Mouse (Mus musculus) kidney, embryonic 16.5 days (tissue): ENCODE data around the gene Slc17a5. TPM values are rescaled to one million over a fixed set of nuclear protein-coding genes. Genes with fewer than 3 reads are reported as not detected.
A peak's percentile ranks its signal among the peaks of the same experiment; 100 is the strongest.
"Not testable (repeated sequence)": the region's sequence is repeated elsewhere in the genome, so short reads cannot be mapped to it uniquely, and the experiment has no call there.

Source experiments
- ATAC-seq: fragments of 200-750 bp; cut with Nextera tagmentation; 2 replicates; pipeline ENCODE4 v1.8.0; 2017; ENCODE audit warnings: moderate TSS enrichment; ENCODE audit not compliant: low FRiP score, low TSS enrichment
- H3K27ac ChIP-seq: fragments of 300-500 bp; sonication (generic); 2 replicates; pipeline ENCODE4 v1.5.1; 2014; ENCODE audit warnings: low read length
- H3K27me3 ChIP-seq: fragments of 300-500 bp; sonication (generic); 2 replicates; pipeline ENCODE4 v1.6.1; 2014; ENCODE audit warnings: low read length, control low read depth, mixed read lengths; ENCODE audit not compliant: insufficient read depth
- H3K36me3 ChIP-seq: fragments of 300-500 bp; sonication (generic); 2 replicates; pipeline ENCODE4 v1.6.1; 2014; ENCODE audit warnings: low read length, control low read depth, mixed read lengths; ENCODE audit not compliant: insufficient read depth
- H3K4me1 ChIP-seq: fragments of 300-500 bp; sonication (generic); 2 replicates; pipeline ENCODE4 v1.6.1; 2014; ENCODE audit warnings: low read length, control low read depth, mixed read lengths; ENCODE audit not compliant: insufficient read depth
- H3K4me2 ChIP-seq: fragments of 300-500 bp; sonication (generic); replicated peaks from 2 replicates; pipeline ENCODE4 v1.6.1; 2014; ENCODE audit warnings: low read depth, low read length
- H3K4me3 ChIP-seq: fragments of 300-500 bp; sonication (generic); 2 replicates; pipeline ENCODE4 v1.5.1; 2014; ENCODE audit warnings: mild to moderate bottlenecking, low read length
- H3K9ac ChIP-seq: fragments of 300-500 bp; sonication (generic); replicated peaks from 2 replicates; pipeline ENCODE4 v1.6.1; 2014; ENCODE audit warnings: low read length
- H3K9me3 ChIP-seq: fragments of 300-500 bp; sonication (generic); 2 replicates; pipeline ENCODE4 v1.6.1; 2016; ENCODE audit warnings: low read length, control low read depth
- WGBS: fragments of 180-500 bp; shearing (Covaris S2); extraction: QIAGEN DNeasy Blood & Tissue Kit; methylation state at CpG from one replicate; pipeline ENCODE4 v1.1.7; 2014; 5-methylcytosine and 5-hydroxymethylcytosine counted together
- polyA plus RNA-seq: library from polyadenylated mRNA; unstranded; fragments of >200 nt; fragmentation: Nextera tagmentation; extraction: Ambion mirVana; gene quantifications from 2 replicates; pipeline ENCODE4 v1.2.1, GENCODE M21; 2015

The Slc17a5 gene
- polyA plus RNA-seq, 1 experiment from 2014 or later, result 18.9 TPM

GRCm38 (mm10) chr9:78525451-78526135 is 62.2 kb downstream of the Slc17a5 start:
- no peak overlapping the region for H3K9ac ChIP-seq
- peaks cover 11% of the 10 kb centered on the region for H3K4me1 ChIP-seq
- H3K9me3 ChIP-seq, result no peaks in the 10 kb centered on the region
- H3K4me2 ChIP-seq, result no peak overlapping the region
- no peak overlapping the region for H3K4me3 ChIP-seq
- H3K36me3 ChIP-seq, result no peaks in the 10 kb centered on the region
- WGBS, result 96% methylated on average over 17 of the region's 17 CpGs
- no peak for ATAC-seq
- H3K27me3 ChIP-seq, result no peaks in the 10 kb centered on the region
- no peak overlapping the region for H3K27ac ChIP-seq

DNA sequence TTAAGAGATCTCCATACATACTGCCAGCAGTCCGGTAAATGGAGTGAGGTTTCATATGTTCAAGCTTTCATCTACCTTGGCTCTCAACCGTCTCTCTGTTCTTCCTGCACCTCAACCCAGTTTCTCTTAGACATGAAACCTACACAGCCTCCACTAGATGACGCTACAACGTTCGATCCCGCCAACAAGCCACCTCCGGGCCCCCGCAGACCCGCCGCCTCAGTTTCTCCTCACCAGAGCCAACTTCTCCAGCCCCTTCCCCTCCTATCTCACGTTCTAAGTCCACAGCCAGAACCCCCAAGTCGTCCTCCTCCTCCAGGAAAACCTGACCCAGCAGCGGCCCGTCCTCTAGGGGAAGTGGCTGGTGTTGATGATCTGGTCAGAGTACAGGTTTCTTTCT is 66.2 kb downstream of the Slc17a5 start:
- Histone ChIP-seq H3K4me3 (peak overlapping the region; percentile 56), H3K27me3 (no peaks in the 10 kb centered on the region), H3K4me2 (peak overlapping the region; percentile 98), H3K9me3 (no peaks in the 10 kb centered on the region), H3K36me3 (no peaks in the 10 kb centered on the region), H3K9ac (peak overlapping the region; percentile 73; the same call in 1 of the 2 replicates), H3K27ac (no peak overlapping the region; the same call in 1 of the 2 replicates), H3K4me1 (peaks cover 15% of the 10 kb centered on the region)
- 35% methylated on average over 14 of the region's 14 CpGs for WGBS
- peak; percentile 1; the same call in 1 of the 2 replicates for ATAC-seq

DNA sequence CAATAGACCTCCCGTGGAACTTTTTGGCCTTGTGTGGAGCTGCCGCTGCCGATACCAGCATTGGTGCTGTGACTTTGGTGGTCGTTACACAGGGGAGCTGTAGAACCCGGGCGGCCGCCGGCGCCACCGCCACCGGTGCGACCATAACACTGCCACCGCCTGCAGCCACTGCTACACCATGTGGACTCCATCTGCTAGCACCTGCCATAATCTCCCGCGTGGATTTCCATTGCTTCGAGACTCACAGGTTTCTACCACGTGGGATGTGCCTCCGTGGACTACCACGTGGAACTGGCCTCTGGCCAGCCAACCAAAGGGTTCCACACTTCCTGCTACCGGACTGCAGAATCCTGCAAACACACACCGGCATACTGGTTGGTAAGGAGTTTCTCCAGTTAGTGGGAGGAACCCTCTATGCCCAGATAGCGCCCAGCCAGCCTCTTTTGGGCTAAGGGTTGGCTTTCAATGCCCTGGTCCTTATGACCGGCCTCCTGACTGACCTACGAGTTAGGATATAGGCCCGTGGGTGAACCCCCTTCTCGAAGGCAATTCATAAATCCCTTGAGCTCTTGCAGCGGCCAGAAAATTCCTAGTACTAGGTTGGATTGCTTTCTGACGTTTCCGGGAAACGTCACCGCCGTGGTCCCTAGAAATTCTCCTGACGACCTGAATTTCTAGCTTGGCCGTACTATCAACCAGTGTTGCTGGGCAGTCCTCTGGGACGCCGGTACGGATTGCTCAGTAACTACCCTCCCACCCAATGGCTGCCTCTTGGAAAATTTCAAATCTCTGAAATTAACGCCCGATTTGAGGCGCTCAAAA is 66.8 kb downstream of the Slc17a5 start:
- peak overlapping the region; percentile 98 for H3K4me2 ChIP-seq
- ATAC-seq, result peak; percentile 78
- 2% methylated on average over 40 of the region's 40 CpGs for WGBS
- H3K27me3 ChIP-seq, result no peaks in the 10 kb centered on the region
- peak overlapping the region; percentile 73 for H3K9ac ChIP-seq
- H3K4me3 ChIP-seq, result peak overlapping the region; percentile 56
- peaks cover 15% of the 10 kb centered on the region for H3K4me1 ChIP-seq
- H3K27ac ChIP-seq, result peak overlapping the region; percentile 70
- no peaks in the 10 kb centered on the region for H3K9me3 ChIP-seq
- no peaks in the 10 kb centered on the region for H3K36me3 ChIP-seq

DNA sequence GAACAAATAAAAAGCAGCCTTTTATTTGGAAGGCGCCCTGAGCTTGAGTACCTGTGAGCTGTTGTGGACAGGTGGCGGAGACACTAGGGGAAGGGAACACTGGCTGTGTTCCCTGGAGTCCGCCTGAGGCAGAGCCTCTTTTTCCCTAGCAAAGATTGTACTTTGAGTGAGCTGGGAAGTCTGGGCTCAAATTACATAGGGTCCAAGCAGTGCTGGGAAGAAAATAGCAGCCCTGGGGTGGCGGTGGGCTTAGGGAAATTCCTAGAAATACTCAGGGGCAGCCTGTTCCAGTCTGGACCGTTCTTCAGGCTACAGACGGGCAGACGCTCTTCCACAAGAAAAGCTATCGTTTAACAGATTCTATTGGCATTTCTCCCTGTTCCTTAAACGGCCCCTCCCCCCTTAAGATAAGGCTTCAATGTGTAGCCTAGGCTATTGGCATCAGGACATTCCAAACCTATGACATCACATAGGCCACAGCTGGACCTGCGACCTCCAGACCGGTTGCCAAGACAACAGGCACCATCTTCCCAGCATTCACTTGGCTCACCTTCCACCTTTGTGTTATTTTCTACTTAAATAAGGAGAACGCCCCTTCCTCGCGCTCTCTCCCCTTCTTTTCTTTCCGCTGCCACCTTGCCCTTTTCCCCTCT is 67.6 kb downstream of the Slc17a5 start:
- no peaks in the 10 kb centered on the region for H3K9me3 ChIP-seq
- peak overlapping the region; percentile 73 for H3K9ac ChIP-seq
- H3K27ac ChIP-seq, result peak overlapping the region; percentile 70
- peak overlapping the region; percentile 98 for H3K4me2 ChIP-seq
- H3K4me3 ChIP-seq, result peak overlapping the region; percentile 56
- ATAC-seq, result peak; percentile 89
- WGBS, result 5% methylated on average over 15 of the region's 15 CpGs
- H3K27me3 ChIP-seq, result no peaks in the 10 kb centered on the region
- H3K4me1 ChIP-seq, result peaks cover 15% of the 10 kb centered on the region
- no peaks in the 10 kb centered on the region for H3K36me3 ChIP-seq

DNA sequence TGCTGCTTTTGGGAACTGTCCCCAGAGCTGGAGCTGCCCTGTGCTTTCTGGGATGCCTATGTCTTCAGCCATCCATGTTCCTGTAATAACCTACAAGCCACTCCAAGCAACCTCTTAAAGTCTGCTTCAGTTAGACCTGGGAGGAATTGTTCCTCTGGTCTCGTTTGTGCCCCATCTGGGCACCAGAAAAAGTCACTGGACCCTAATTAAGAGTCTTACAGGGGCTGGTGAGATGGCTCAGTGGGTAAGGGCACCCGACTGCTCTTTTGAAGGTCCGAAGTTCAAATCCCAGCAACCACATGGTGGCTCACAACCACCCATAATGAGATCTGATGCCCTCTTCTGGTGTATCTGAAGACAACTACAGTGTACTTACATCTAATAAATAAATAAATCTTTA is 70.6 kb downstream of the Slc17a5 start:
- H3K27me3 ChIP-seq, ATAC-seq, H3K4me2 ChIP-seq, H3K27ac ChIP-seq, H3K4me3 ChIP-seq, H3K9ac ChIP-seq, H3K36me3 ChIP-seq, H3K9me3 ChIP-seq: not testable (repeated sequence)
- 72% methylated on average over 3 of the region's 3 CpGs for WGBS
- H3K4me1 ChIP-seq, result peaks cover 15% of the 10 kb centered on the region

- Histone ChIP-seq H3K36me3 (no peaks in the 10 kb centered on the region), H3K9me3 (no peaks in the 10 kb centered on the region), H3K27me3 (no peaks in the 10 kb centered on the region), H3K4me1 (peaks cover 10% of the 10 kb centered on the region), H3K9ac (no peak overlapping the region), H3K27ac (no peak overlapping the region), H3K4me2 (no peak overlapping the region), H3K4me3 (no peak overlapping the region)
- ATAC-seq, result no peak
- WGBS, result 51% methylated on average over 3 of the region's 3 CpGs
Observed at GRCm38 (mm10) chr9:78516125-78516524, 71.7 kb downstream of the Slc17a5 start.

- Histone ChIP-seq H3K4me1 (peaks cover under 1% of the 10 kb centered on the region; the same call in 1 of the 2 replicates), H3K4me2 (no peak overlapping the region), H3K9me3 (no peaks in the 10 kb centered on the region), H3K27me3 (no peaks in the 10 kb centered on the region), H3K9ac (no peak overlapping the region), H3K36me3 (no peaks in the 10 kb centered on the region), H3K4me3 (no peak overlapping the region), H3K27ac (no peak overlapping the region)
- WGBS, result 82% methylated on average over 4 of the region's 4 CpGs
- no peak for ATAC-seq
Observed at GRCm38 (mm10) chr9:78514681-78515080, 73.2 kb downstream of the Slc17a5 start.

DNA sequence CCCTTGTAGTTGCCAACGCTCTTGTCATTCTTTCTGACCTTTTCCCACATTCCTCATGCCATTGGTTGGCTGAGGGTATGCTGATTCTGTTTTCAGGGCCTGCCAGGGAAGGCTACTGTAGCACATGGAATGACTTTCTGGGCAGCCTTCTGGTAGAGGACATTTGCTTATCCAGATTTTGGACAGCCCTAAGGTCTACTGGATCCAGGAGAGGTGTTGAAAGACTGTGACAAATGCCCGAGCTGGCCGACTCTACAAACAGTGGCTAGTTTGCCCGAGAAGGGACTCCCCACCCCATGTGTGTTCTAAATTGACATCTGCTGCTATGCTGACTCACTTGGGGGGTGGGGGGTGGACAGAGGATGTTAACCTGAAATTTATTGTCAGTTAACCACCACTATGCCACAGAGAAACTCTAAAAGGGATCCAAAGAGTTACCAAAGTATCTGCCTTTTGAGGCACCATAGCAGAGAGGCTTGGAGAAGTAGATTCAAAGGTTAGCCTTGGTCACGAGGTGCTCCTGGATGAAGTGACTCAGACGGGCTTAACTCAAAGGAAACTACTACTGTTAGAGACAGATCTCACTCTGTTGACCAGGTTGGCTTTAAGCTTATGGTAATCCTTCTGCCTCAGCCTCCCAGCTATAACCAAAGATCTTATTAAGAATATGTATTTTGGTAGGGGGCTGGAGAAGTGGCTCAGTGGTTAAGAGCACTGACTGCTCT is 73.9 kb downstream of the Slc17a5 start:
- WGBS, result 71% methylated on average over 6 of the region's 6 CpGs
- no peak overlapping the region for H3K4me3 ChIP-seq
- H3K36me3 ChIP-seq, result no peaks in the 10 kb centered on the region
- no peaks in the 10 kb centered on the region for H3K9me3 ChIP-seq
- no peaks in the 10 kb centered on the region for H3K27me3 ChIP-seq
- H3K4me2 ChIP-seq, result no peak overlapping the region
- ATAC-seq, result no peak
- no peak overlapping the region for H3K9ac ChIP-seq
- no peak overlapping the region for H3K27ac ChIP-seq
- no peaks in the 10 kb centered on the region for H3K4me1 ChIP-seq

DNA sequence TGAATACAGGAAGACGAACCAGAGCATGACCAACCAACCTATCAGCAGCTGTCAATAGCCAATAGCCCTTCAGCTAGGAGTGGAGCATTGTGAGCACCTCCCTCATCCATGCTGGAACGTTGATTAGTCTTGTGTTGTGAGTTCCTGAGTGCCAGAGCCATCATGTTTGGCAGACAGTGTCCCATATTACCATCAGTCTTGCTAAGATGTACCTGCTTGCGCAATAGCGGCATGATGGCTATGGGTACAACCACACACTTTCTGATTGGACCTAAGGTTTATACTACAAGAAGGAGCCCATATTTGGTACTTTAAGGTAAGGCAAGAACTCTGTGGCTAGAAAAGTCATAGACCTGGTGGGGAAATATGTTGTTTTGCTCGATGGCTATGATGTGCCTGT is 76.1 kb downstream of the Slc17a5 start:
- H3K27ac ChIP-seq, result no peak overlapping the region
- no peak overlapping the region for H3K4me2 ChIP-seq
- no peak for ATAC-seq
- H3K36me3 ChIP-seq, result no peaks in the 10 kb centered on the region
- H3K4me1 ChIP-seq, result no peaks in the 10 kb centered on the region
- H3K27me3 ChIP-seq, result no peaks in the 10 kb centered on the region
- H3K9me3 ChIP-seq, result no peaks in the 10 kb centered on the region
- WGBS, result 93% methylated on average over 5 of the region's 5 CpGs
- H3K4me3 ChIP-seq, result no peak overlapping the region
- H3K9ac ChIP-seq, result no peak overlapping the region
